Mouse (Mus musculus): ENCODE results near the gene Rassf2.

Rassf2 gene

GRCm38 (mm10) chr2:131956336-131957256 lies 73.5 kb downstream of the Rassf2 start:
- no peak for DNase-seq (ENCODE audit: extremely low read depth, low read depth, low spot score)

- no peak for DNase-seq (ENCODE audit: extremely low read depth, low read depth, low spot score)
These were observed 74.8 kb downstream of the Rassf2 start for GRCm38 (mm10) chr2:131955264-131955663.

GRCm38 (mm10) chr2:131954835-131955234 lies 75.2 kb downstream of the Rassf2 start:
- DNase-seq (ENCODE audit: extremely low read depth, low read depth, low spot score) = no peak

- no peak for DNase-seq (ENCODE audit: extremely low read depth, low read depth, low spot score)
These were observed 76.3 kb downstream of the Rassf2 start for GRCm38 (mm10) chr2:131953711-131954110.

- no peak for DNase-seq (ENCODE audit: extremely low read depth, low read depth, low spot score)
These were observed 77.0 kb downstream of the Rassf2 start for GRCm38 (mm10) chr2:131952961-131953538.

GRCm38 (mm10) chr2:131952456-131952855 lies 77.6 kb downstream of the Rassf2 start:
- no peak for DNase-seq (ENCODE audit: extremely low read depth, low read depth, low spot score)

- DNase-seq (ENCODE audit: extremely low read depth, low read depth, low spot score) = no peak
These were observed 79.4 kb downstream of the Rassf2 start, which contains the start of gene Prnd for GRCm38 (mm10) chr2:131950598-131951095. Gene Prnd (plus strand): TSS chr2:131950861.

- no peak for DNase-seq (ENCODE audit: extremely low read depth, low read depth, low spot score)
These were observed 80.1 kb downstream of the Rassf2 start for GRCm38 (mm10) chr2:131949767-131950597.

- DNase-seq (ENCODE audit: extremely low read depth, low read depth, low spot score) = no peak
These were observed 81.0 kb downstream of the Rassf2 start for GRCm38 (mm10) chr2:131948916-131949639.

- no peak for DNase-seq (ENCODE audit: extremely low read depth, low read depth, low spot score)
These were observed 81.9 kb downstream of the Rassf2 start for GRCm38 (mm10) chr2:131948156-131948555.

GRCm38 (mm10) chr2:131946351-131946750 lies 83.7 kb downstream of the Rassf2 start:
- peak; percentile 18 for DNase-seq (ENCODE audit: extremely low read depth, low read depth, low spot score)

GRCm38 (mm10) chr2:131945765-131946164 lies 84.3 kb downstream of the Rassf2 start:
- no peak for DNase-seq (ENCODE audit: extremely low read depth, low read depth, low spot score)

- peak; percentile 36 for DNase-seq (ENCODE audit: extremely low read depth, low read depth, low spot score)
These were observed 84.8 kb downstream of the Rassf2 start for GRCm38 (mm10) chr2:131945225-131945624.

- DNase-seq (ENCODE audit: extremely low read depth, low read depth, low spot score) = no peak
These were observed 85.7 kb downstream of the Rassf2 start for GRCm38 (mm10) chr2:131944370-131944769.

GRCm38 (mm10) chr2:131941501-131941900 lies 88.6 kb downstream of the Rassf2 start:
- no peak for DNase-seq (ENCODE audit: extremely low read depth, low read depth, low spot score)

GRCm38 (mm10) chr2:131940506-131940905 lies 89.6 kb downstream of the Rassf2 start:
- no peak for DNase-seq (ENCODE audit: extremely low read depth, low read depth, low spot score)

All from fat pad, adult 2 months (tissue).